Mouse (Mus musculus): ENCODE data around the gene Gm10135. TPM values are rescaled to one million over a fixed set of nuclear protein-coding genes. Genes with fewer than 3 reads are reported as not detected.
"Not testable (repeated sequence)": the region's sequence is repeated elsewhere in the genome, so short reads cannot be mapped to it uniquely, and the experiment has no call there.

The Gm10135 gene
- polyA plus RNA-seq (2012; rRNA removed) = not detected in 2 replicates

DNA sequence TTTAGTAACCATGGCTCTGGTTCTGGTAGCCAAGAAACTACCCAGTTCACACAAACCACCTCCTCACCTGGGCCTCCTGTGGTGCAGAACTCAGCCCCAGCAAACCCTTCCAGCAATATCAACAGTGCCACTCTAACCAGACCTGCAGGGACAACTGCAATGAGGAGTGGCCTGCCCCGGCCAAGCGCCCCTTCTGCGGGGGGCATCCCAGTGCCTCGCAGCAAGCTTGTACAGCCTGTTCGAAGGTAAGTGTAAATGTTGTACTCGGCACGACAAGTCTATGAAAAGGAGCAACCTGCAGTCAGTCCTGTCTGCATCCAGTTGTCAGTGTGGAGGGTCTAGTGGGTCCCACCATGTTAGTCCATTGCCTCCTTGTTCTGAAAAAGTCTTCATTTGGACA, at the start of gene Gm10135:
Gm10135 (minus strand) TSS at position 101 of the 400 bp plus-strand sequence.
- 97% methylated on average over 7 of the region's 7 CpGs for WGBS
- DNase-seq (ENCODE audit: low read depth, low spot score) = no peak

DNA sequence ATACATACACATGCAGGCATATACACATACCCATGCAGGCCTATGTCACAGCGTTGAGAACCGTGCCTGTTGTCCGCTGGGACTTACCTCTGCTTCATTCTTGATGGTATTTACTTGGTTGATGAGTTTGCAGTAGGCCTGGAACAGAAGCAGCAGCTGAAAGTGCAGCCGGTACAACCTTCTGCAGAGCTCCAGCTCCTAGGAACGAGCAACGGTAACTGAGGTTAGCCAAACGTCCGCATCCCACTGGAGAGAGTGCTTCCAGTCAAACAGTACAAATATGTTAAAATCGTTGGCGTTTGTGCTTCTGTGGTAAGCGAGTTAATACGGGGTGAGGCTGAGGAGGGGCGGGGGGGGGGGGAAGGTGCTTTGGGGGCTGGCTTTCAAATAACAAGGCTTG, 49.3 kb upstream of the Gm10135 start:
- DNase-seq (ENCODE audit: low read depth, low spot score) = no peak
- 93% methylated on average over 13 of the region's 13 CpGs for WGBS

- no peak for DNase-seq (ENCODE audit: low read depth, low spot score)
- 68% methylated on average over 9 of the region's 9 CpGs for WGBS
These were observed 40.2 kb upstream of the Gm10135 start for GRCm38 (mm10) chr5:73014745-73015144.

DNA sequence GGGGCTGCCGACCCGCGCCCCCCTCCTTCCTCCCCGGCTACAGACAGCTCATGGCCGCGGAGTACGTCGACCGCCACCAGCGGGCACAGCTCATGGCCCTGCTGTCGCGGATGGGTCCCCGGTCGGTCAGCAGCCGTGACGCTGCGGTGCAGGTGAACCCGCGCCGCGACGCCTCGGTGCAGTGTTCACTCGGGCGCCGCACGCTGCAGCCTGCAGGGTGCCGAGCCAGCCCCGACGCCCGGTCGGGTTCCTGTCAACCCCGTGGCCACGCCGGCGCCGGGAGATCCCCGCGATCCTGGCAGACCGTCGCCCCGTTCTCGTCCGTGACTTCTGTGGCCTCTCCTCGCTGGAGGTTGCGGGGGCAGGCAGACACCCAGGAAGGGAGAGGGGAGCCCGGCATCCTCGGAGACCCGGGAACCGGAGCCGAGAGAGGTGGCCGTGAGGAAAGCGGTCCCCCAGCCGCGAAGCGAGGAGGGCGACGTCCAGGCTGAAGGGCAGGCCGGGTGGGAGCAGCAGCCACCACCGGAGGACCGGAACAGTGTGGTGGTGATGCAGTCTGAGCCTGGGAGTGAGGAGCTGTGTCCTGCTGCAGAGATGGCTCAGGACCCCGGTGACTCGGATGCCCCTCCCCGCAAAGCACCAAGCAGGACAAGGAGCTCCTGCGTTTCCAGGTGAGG, 39.2 kb upstream of the Gm10135 start:
- WGBS = 3% methylated on average over 52 of the region's 65 CpGs

GRCm38 (mm10) chr5:73012884-73013610, 38.5 kb upstream of the Gm10135 start:
- not testable (repeated sequence) for DNase-seq (ENCODE audit: low read depth, low spot score)
- WGBS = 29% methylated on average over 27 of the region's 27 CpGs

More for the DNA sequence above, 39.2 kb upstream of the Gm10135 start:
- not testable (repeated sequence) for DNase-seq (ENCODE audit: low read depth, low spot score)

DNA sequence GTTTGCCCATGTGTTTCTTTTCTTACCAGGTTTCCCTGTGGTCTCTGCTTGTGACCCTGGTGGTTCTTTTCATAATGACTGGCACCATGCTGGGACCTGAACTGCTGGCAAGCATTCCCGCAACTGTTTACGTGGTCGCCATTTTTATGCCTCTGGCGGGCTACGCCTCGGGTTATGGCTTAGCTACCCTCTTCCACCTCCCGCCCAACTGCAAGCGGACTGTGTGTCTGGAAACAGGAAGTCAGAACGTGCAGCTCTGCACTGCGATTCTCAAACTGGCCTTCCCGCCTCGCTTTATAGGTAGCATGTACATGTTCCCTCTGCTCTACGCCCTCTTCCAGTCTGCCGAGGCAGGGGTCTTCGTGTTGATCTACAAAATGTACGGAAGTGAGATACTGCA, 37.3 kb upstream of the Gm10135 start:
- 77% methylated on average over 16 of the region's 16 CpGs for WGBS
- DNase-seq (ENCODE audit: low read depth, low spot score) = not testable (repeated sequence)

DNA sequence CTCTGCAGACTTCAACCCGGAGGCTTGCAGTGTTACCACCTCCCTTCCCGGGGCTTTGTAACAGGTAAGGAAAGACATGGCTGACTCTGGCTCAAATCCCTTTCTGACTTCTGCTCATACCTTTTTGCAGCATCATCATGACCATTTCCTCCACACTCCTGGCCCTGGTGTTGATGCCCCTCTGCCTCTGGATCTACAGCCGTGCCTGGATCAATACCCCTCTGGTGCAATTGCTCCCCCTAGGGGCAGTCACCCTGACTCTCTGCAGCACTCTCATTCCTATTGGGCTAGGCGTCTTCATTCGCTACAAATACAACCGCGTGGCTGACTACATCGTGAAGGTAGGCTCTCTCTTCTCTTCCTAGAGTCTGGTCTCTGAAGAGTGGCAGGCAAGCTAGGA, 33.7 kb upstream of the Gm10135 start:
- DNase-seq (ENCODE audit: low read depth, low spot score) = not testable (repeated sequence)
- WGBS = 36% methylated on average over 8 of the region's 8 CpGs

DNA sequence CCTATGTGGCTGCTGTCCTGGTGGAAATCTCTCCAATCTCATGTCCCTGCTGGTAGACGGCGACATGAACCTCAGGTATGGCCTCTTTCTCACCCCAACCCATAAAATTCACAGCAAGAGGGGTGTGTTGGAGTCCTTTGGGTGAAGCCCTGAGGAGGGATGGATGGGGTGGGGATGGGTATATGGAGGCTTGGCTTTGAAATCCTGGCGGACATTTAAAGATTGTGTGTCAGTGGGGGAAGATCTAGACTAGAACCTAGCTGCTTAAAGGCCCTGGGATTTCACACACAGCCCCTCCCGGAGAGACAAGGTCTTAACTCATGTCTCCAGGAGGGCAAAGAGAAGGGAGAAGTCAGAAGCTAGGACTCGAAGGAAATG, 33.1 kb upstream of the Gm10135 start:
- 32% methylated on average over 5 of the region's 5 CpGs for WGBS
- no peak for DNase-seq (ENCODE audit: low read depth, low spot score)

GRCm38 (mm10) chr5:73006784-73007581, 32.5 kb upstream of the Gm10135 start, which contains the start of gene Slc10a4:
Gene Slc10a4, plus strand, starts transcription at chr5:73006883.
- DNase-seq (ENCODE audit: low read depth, low spot score) = no peak
- WGBS = 6% methylated on average over 65 of the region's 65 CpGs

GRCm38 (mm10) chr5:73004046-73004445, 29.5 kb upstream of the Gm10135 start:
- WGBS = 77% methylated on average over 5 of the region's 5 CpGs
- DNase-seq (ENCODE audit: low read depth, low spot score) = no peak

DNA sequence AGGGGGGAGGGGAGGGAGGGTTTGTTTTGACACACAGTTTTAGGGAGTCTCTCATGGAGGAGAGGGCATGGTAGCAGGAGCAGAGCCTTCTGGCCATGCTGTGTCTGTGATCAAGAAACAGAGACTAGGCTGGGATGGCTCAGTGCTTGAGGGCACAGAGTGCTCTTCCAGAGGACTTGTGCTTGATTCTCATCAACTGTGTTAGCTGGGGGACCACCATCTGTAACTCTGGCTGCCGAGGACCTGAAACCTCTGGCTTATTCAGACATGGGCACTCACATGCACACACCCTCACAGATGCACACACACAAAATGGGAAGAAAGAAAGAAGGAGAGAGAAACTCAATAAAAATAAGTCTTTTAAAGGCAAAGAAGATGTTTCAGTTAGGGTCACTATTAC, 24.0 kb upstream of the Gm10135 start:
- not testable (repeated sequence) for DNase-seq (ENCODE audit: low read depth, low spot score)
- WGBS = 73% methylated on average over 1 of the region's 1 CpGs

DNA sequence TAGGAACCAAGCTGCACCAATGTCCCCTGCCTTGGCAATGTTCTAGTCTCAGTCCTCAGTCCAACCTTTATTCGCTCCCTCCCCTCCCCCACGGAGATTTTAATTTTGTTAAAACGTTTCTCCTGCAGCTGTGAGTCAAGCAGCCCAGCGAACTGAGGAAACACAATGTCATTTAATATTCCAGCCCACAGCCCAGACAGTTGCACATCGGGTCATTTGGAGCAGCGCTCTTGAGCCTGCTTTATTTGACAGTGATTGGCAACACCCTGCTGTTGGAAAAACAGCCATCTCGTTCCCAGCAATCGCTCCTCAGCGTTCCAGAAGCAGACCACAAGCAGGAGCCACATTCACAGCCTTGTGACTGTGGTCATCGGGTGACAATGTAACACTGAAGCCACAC, 20.9 kb upstream of the Gm10135 start:
- 62% methylated on average over 10 of the region's 10 CpGs for WGBS
- no peak for DNase-seq (ENCODE audit: low read depth, low spot score)

DNA sequence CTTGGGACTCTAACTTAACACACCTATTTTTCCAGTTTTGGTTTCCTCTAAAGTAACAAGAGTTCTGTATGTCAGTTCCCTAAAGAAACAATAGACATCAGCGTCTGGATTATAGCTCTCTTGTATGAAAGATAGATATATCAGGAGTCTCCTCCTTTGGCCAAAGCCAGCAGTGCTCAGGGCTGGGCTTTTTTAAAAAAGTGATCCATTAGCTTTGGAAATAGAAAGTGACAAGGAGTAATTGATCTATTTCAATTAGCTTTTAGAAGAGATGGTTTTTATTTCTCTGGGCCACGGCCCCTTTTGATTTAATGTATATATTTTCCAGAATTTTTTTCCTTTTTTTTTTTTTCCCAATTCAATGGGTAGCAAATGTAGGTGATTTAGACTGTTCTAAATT, 20.4 kb upstream of the Gm10135 start:
- no peak for DNase-seq (ENCODE audit: low read depth, low spot score)
- WGBS = 79% methylated on average over 2 of the region's 2 CpGs

- DNase-seq (ENCODE audit: low read depth, low spot score) = no peak
- WGBS = 73% methylated on average over 8 of the region's 8 CpGs
These were observed 19.9 kb upstream of the Gm10135 start for GRCm38 (mm10) chr5:72994424-72994823.

DNA sequence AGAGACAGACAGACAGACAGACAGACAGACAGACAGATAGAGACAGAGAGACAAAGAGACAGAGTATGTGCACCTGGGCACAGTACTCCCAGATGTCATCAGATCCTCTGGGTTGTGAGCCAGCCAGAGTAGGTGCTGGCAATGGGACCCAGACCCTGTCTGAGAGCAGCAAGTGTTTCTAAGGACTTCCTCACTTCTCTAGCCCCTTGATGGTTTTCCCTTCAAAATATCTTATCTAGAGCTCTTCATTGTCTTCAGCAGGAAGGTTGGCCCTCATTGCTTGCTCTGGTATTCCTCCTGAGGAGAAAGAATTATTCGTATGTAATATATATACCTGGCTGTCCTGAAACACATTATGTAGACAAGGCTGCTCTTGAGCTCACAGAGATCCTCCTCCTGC, 18.0 kb upstream of the Gm10135 start:
- no peak for DNase-seq (ENCODE audit: low read depth, low spot score)
- WGBS = 80% methylated on average over 1 of the region's 1 CpGs

DNA sequence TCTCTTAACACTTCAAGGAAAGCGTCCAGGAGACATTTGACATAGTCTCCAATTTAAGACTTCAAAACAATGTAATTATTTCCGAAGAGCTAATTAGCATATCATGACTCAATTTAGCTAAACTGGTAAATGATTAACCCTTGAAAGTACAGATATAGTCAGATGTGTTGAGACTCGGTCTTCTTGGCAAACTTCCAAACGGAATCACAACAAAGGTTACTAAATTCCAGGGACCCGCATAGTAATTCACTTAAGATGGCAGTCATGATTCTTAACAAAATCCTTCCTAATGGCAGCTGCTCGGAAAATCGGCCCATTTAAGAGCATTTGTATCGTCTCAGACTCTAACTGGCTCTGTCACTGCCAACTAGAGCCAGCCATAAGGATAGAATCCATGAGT, 15.3 kb upstream of the Gm10135 start:
- no peak for DNase-seq (ENCODE audit: low read depth, low spot score)
- WGBS = 49% methylated on average over 8 of the region's 8 CpGs

GRCm38 (mm10) chr5:72987786-72988185, 13.3 kb upstream of the Gm10135 start:
- DNase-seq (ENCODE audit: low read depth, low spot score) = no peak
- WGBS = 77% methylated on average over 7 of the region's 7 CpGs

GRCm38 (mm10) chr5:72984091-72984490, 9.6 kb upstream of the Gm10135 start:
- peak; percentile 28 for DNase-seq (ENCODE audit: low read depth, low spot score)
- 4% methylated on average over 2 of the region's 2 CpGs for WGBS

GRCm38 (mm10) chr5:72976539-72976938, 2.0 kb upstream of the Gm10135 start:
- no peak for DNase-seq (ENCODE audit: low read depth, low spot score)
- 78% methylated on average over 4 of the region's 4 CpGs for WGBS

DNA sequence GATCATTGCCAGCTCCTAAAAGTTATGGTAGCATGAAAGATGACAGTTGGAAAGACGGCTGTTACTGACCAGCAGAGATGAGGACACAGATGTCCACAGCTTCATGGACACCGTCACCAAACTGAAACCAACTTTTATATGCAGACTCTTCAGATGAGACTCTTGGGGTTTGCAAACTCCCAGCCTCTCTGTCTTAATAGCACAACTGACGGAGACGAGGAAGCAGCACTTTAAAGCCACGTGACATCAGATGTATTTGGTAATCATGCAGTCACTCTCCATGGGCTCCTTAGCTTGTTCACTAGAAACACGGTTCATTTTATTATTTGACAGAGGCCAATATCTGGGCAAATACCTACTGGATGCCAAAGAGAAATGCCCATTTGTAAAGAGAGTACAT, 1.5 kb upstream of the Gm10135 start:
- WGBS = 88% methylated on average over 6 of the region's 6 CpGs

More for the DNA sequence above, 1.5 kb upstream of the Gm10135 start:
- DNase-seq (ENCODE audit: low read depth, low spot score) = no peak

Measured in large intestine, adult 2 months (tissue).